In the genomic region with DNA sequence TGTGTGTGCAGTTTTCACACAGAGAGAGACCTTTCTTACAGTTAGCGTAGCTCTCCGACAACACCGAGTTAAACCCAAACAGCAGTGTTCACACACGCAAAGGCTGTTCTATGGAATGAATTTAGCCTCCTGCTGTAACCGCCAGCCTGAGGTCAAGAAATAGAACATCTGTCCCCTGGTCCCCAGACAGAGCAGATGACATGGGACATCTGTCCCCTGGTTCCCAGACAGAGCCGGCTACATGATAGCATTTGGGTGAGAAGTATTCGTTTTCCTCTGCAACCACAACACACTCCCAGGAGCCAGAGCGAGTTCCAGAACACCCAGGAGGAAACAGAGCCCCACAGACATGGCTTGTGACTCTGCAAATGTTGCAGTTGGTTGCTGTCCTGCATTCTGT, we compare ENCODE assay signal across 17 mouse cellular contexts.
A peak's percentile ranks its signal among the peaks of the same experiment; 100 is the strongest.
DNase-seq lines count a peak whose midpoint lies in the region; ATAC-seq and TF ChIP-seq lines count a peak whose summit lies in the region.
"Had no signal": no experiment of that assay in that cellular context is flagged by ENCODE, and none has a peak within 500 bp of the region (broad histone marks: within the 10 kb centered on the region; RNA-seq: fewer than 3 reads in every experiment).

No protein-coding gene starts in this region.

- intact Hi-C loops in heart, postnatal 25 days (cut with DNase I) = no loop called here

- ATAC-seq in limb, embryonic 13.5 days (ENCODE audit: low FRiP score, low read depth) = peak; percentile 51; the same call in 1 of the 2 replicates
- ATAC-seq in kidney, embryonic 14.5 days (ENCODE audit: low FRiP score, low TSS enrichment) = peak; percentile 75
- ATAC-seq: activated CD4-positive, CD25-positive, alpha-beta regulatory T cell, adult 4 months; forebrain, embryonic 13.5 days had no signal

- no peak overlapping the region for H3K4me2 ChIP-seq in limb, embryonic 13.5 days (replicated peaks)
- H3K4me2 ChIP-seq in kidney, embryonic 14.5 days (replicated peaks; ENCODE audit: low read depth, low read length) = no peak overlapping the region
- H3K4me2 ChIP-seq: embryonic facial prominence, embryonic 12.5 days; forebrain, embryonic 13.5 days; limb, embryonic 12.5 days; midbrain, embryonic 11.5 days had no signal

- no peak overlapping the region for H3K9ac ChIP-seq in limb, embryonic 13.5 days
- no peak overlapping the region for H3K9ac ChIP-seq in kidney, embryonic 14.5 days (ENCODE audit: low read depth, low read length)
- H3K9ac ChIP-seq: embryonic facial prominence, embryonic 12.5 days; forebrain, embryonic 13.5 days; limb, embryonic 12.5 days had no signal

- no peak for TF ChIP-seq CTCF in cerebellum, adult 2 months (IDR thresholded peaks at IDR 0.05; ENCODE audit: borderline replicate concordance, insufficient read depth, low read depth, low read length)

- no peak overlapping the region for H3K27ac ChIP-seq in limb, embryonic 13.5 days
- no peak overlapping the region for H3K27ac ChIP-seq in limb, embryonic 10.5 days
- no peak overlapping the region for H3K27ac ChIP-seq in kidney, embryonic 14.5 days (ENCODE audit: low read depth, low read length)
- H3K27ac ChIP-seq in cerebellum, adult 2 months (ENCODE audit: insufficient read depth, low read length) = no peak overlapping the region
- H3K27ac ChIP-seq: embryonic facial prominence, embryonic 12.5 days; forebrain, embryonic 13.5 days; limb, embryonic 12.5 days had no signal

- no peak for TF ChIP-seq POLR2A in cerebellum, adult 2 months (IDR thresholded peaks at IDR 0.05; ENCODE audit: borderline replicate concordance, insufficient read depth, low read length)

- no peaks in the 10 kb centered on the region for H3K4me1 ChIP-seq in limb, embryonic 13.5 days
- no peaks in the 10 kb centered on the region for H3K4me1 ChIP-seq in limb, embryonic 10.5 days
- no peaks in the 10 kb centered on the region for H3K4me1 ChIP-seq in kidney, embryonic 14.5 days (ENCODE audit: control insufficient read depth, insufficient read depth, low read length)
- peaks cover 8% of the 10 kb centered on the region for H3K4me1 ChIP-seq in cerebellum, adult 2 months (ENCODE audit: control insufficient read depth, insufficient read depth, low read length)
- H3K4me1 ChIP-seq: embryonic facial prominence, embryonic 12.5 days; forebrain, embryonic 13.5 days; limb, embryonic 12.5 days had no signal

- H3K4me3 ChIP-seq in limb, embryonic 13.5 days = no peak overlapping the region
- no peak overlapping the region for H3K4me3 ChIP-seq in limb, embryonic 10.5 days
- H3K4me3 ChIP-seq in kidney, embryonic 14.5 days (ENCODE audit: low read length) = no peak overlapping the region
- H3K4me3 ChIP-seq in cerebellum, adult 2 months (replicated peaks; ENCODE audit: insufficient read depth, low read depth, low read length) = no peak overlapping the region
- H3K4me3 ChIP-seq: embryonic facial prominence, embryonic 12.5 days; forebrain, embryonic 13.5 days; limb, embryonic 12.5 days; myocyte had no signal

- no peaks in the 10 kb centered on the region for H3K27me3 ChIP-seq in limb, embryonic 13.5 days
- H3K27me3 ChIP-seq in limb, embryonic 10.5 days (ENCODE audit: low read depth, poor library complexity, severe bottlenecking) = no peaks in the 10 kb centered on the region
- H3K27me3 ChIP-seq in kidney, embryonic 14.5 days (ENCODE audit: control insufficient read depth, insufficient read depth, low read length) = no peaks in the 10 kb centered on the region
- H3K27me3 ChIP-seq in cerebellum, adult 2 months (ENCODE audit: control insufficient read depth, insufficient read depth, low read length) = no peaks in the 10 kb centered on the region
- H3K27me3 ChIP-seq: embryonic facial prominence, embryonic 12.5 days; forebrain, embryonic 13.5 days; limb, embryonic 12.5 days had no signal

- 80% methylated on average over 8 of the region's 8 CpGs for WGBS in limb, embryonic 13.5 days
- WGBS in limb, embryonic 10.5 days = 95% methylated on average over 8 of the region's 8 CpGs
- WGBS in kidney, embryonic 14.5 days = 35% methylated on average over 8 of the region's 8 CpGs
- WGBS in cerebellum, adult 2 months = 87% methylated on average over 8 of the region's 8 CpGs

- H3K36me3 ChIP-seq in limb, embryonic 13.5 days = peaks cover 14% of the 10 kb centered on the region
- peaks cover 61% of the 10 kb centered on the region for H3K36me3 ChIP-seq in limb, embryonic 10.5 days
- H3K36me3 ChIP-seq in kidney, embryonic 14.5 days (ENCODE audit: control insufficient read depth, insufficient read depth, low read length) = no peaks in the 10 kb centered on the region

- DNase-seq in limb, embryonic 10.5 days (ENCODE audit: low spot score) = no peak
- peak; percentile 5 for DNase-seq in heart, postnatal 25 days (ENCODE audit: low spot score)
- DNase-seq in lung, postnatal 4 days = peak; percentile 14 to 64
- DNase-seq in yolk sac, embryonic 10.5 days (ENCODE audit: low spot score) = no peak
- DNase-seq in cerebellum, adult 2 months = no peak
- DNase-seq: cerebellum, postnatal 25 days; gastrocnemius, postnatal 14 days; layer of hippocampus, postnatal 36 days; right cerebral cortex, adult 18-20 months had no signal

- peaks cover 5% of the 10 kb centered on the region for H3K9me3 ChIP-seq in limb, embryonic 13.5 days
- H3K9me3 ChIP-seq in limb, embryonic 10.5 days (replicated peaks) = no peaks in the 10 kb centered on the region
- no peaks in the 10 kb centered on the region for H3K9me3 ChIP-seq in kidney, embryonic 14.5 days (ENCODE audit: control insufficient read depth, low read length)

Comparison
In these comparisons a context has a peak if more than half of its experiments do, and no peak if none do; other contexts are left out.
1. DNase-seq: peak in heart, postnatal 25 days (single experiment) and lung, postnatal 4 days (2 of 2); none in limb, embryonic 10.5 days (single experiment), yolk sac, embryonic 10.5 days (single experiment) and cerebellum, adult 2 months (0 of 2).